Mouse (Mus musculus): ENCODE results near the gene Sox1.

- TF ChIP-seq POLR2A (IDR thresholded peaks at IDR 0.05; ENCODE audit: borderline replicate concordance, control insufficient read depth, low read depth, low read length), result no peak
- TF ChIP-seq CTCF (IDR thresholded peaks at IDR 0.05; ENCODE audit: control insufficient read depth, insufficient read depth, low read length), result no peak
These were observed 39.7 kb downstream of the Sox1 start for GRCm38 (mm10) chr8:12434771-12435170.

Data from bone marrow, adult 2 months (tissue).